25 mouse cellular contexts compared by ENCODE assay signal in genomic region chr5:14766686-14767085, GRCm38 (mm10).
"Had no signal": no experiment of that assay in that cellular context is flagged by ENCODE, and none has a peak within 500 bp of the region (broad histone marks: within the 10 kb centered on the region; RNA-seq: fewer than 3 reads in every experiment).

No protein-coding gene starts in this region.

- H3K9me3 ChIP-seq: heart, embryonic 13.5 days; heart, embryonic 15.5 days; hindbrain, embryonic 10.5 days; hindbrain, embryonic 12.5 days; intestine, embryonic 15.5 days; limb, embryonic 13.5 days; limb, embryonic 15.5 days; liver, embryonic 12.5 days had no signal

- H3K4me2 ChIP-seq: heart, embryonic 13.5 days; heart, embryonic 15.5 days; hindbrain, embryonic 12.5 days; hindbrain, embryonic 14.5 days; intestine, embryonic 15.5 days; limb, embryonic 13.5 days; limb, embryonic 15.5 days; liver, embryonic 12.5 days had no signal

- H3K9ac ChIP-seq: heart, embryonic 13.5 days; heart, embryonic 15.5 days; hindbrain, embryonic 12.5 days; hindbrain, embryonic 14.5 days; intestine, embryonic 15.5 days; limb, embryonic 13.5 days; limb, embryonic 15.5 days; liver, embryonic 12.5 days; liver, embryonic 14.5 days had no signal

- DNase-seq: gastrocnemius, adult 2 months; gastrocnemius, postnatal 10 days; gastrocnemius, postnatal 25 days; heart, adult 2 months; heart, postnatal 14 days; heart, postnatal 4 days; kidney, adult 18-20 months; kidney, adult 8-10 months; kidney, postnatal 10 days; kidney, postnatal 25 days; left cerebral cortex, postnatal 4 days had no signal

- H3K27me3 ChIP-seq: heart, embryonic 13.5 days; heart, embryonic 15.5 days; hindbrain, embryonic 12.5 days; intestine, embryonic 15.5 days; limb, embryonic 13.5 days; limb, embryonic 15.5 days; liver, embryonic 12.5 days had no signal

- H3K4me1 ChIP-seq: heart, embryonic 13.5 days; heart, embryonic 15.5 days; hindbrain, embryonic 10.5 days; hindbrain, embryonic 12.5 days; intestine, embryonic 15.5 days; limb, embryonic 13.5 days; limb, embryonic 15.5 days; liver, embryonic 12.5 days had no signal

- ATAC-seq: hindbrain, embryonic 16.5 days; inflammation-experienced regulatory T-cells, adult 6 months; intestine, embryonic 15.5 days; intestine, postnatal 0 days; liver, embryonic 12.5 days had no signal

- H3K36me3 ChIP-seq: heart, embryonic 13.5 days; heart, embryonic 15.5 days; hindbrain, embryonic 10.5 days; hindbrain, embryonic 12.5 days; intestine, embryonic 15.5 days; limb, embryonic 13.5 days; limb, embryonic 15.5 days; liver, embryonic 12.5 days had no signal

- H3K4me3 ChIP-seq: gastrocnemius, adult 2 months; heart, adult 2 months; heart, embryonic 13.5 days; heart, embryonic 15.5 days; hindbrain, embryonic 10.5 days; hindbrain, embryonic 12.5 days; intestine, embryonic 15.5 days; layer of hippocampus, adult 2 months; limb, embryonic 13.5 days; limb, embryonic 15.5 days; liver, embryonic 12.5 days had no signal

- H3K27ac ChIP-seq: gastrocnemius, adult 2 months; heart, adult 2 months; heart, embryonic 13.5 days; heart, embryonic 15.5 days; hindbrain, embryonic 10.5 days; hindbrain, embryonic 12.5 days; hindbrain, embryonic 14.5 days; intestine, embryonic 15.5 days; layer of hippocampus, adult 2 months; limb, embryonic 13.5 days; limb, embryonic 15.5 days; liver, embryonic 12.5 days; liver, embryonic 14.5 days had no signal
